In genomic region chr9:36916362-36916761, GRCm38 (mm10) we compare ENCODE assay signal across 8 mouse cellular contexts.
DNase-seq lines count a peak whose midpoint lies in the region; ATAC-seq and TF ChIP-seq lines count a peak whose summit lies in the region.

No protein-coding gene starts in this region.

- peak; percentile 91 for TF ChIP-seq CTCF in G1E (IDR thresholded peaks at IDR 0.05; ENCODE audit: low read depth, low read length)

- H3K27ac ChIP-seq in lung, embryonic 16.5 days (ENCODE audit: low read length), result peak overlapping the region; percentile 82

- peak; percentile 33 for DNase-seq in G1E (ENCODE audit: low spot score)
- peak; percentile 82 to 87 for DNase-seq in cerebellum, adult 18-20 months
- peak; percentile 83 for DNase-seq in forelimb bud, embryonic 11.5 days (ENCODE audit: low read depth, low spot score)
- DNase-seq in heart, postnatal 4 days, result peak; percentile 86
- DNase-seq in layer of hippocampus, adult 18-20 months (ENCODE audit: low spot score in 2 of 2), result peak; percentile 77 to 93
- DNase-seq in ovary, postnatal 14 days (ENCODE audit: low spot score), result peak; percentile 69
- peak; percentile 43 to 47 for DNase-seq in thymus, postnatal 36 days

- peak overlapping the region; percentile 42 for H3K4me2 ChIP-seq in lung, embryonic 16.5 days (ENCODE audit: low read depth, low read length)

- H3K27me3 ChIP-seq in G1E (ENCODE audit: insufficient read depth, low read length), result peaks cover 3% of the 10 kb centered on the region; the same call in 1 of the 2 replicates
- H3K27me3 ChIP-seq in lung, embryonic 16.5 days (ENCODE audit: control insufficient read depth, insufficient read depth, low read depth, low read length), result no peaks in the 10 kb centered on the region

- 4% methylated on average over 6 of the region's 6 CpGs for WGBS in lung, embryonic 16.5 days

- no peak overlapping the region for H3K4me3 ChIP-seq in G1E (ENCODE audit: low read depth, low read length)
- no peak overlapping the region for H3K4me3 ChIP-seq in lung, embryonic 16.5 days (ENCODE audit: low read length)

- peak overlapping the region; percentile 32; the same call in 1 of the 2 replicates for H3K9ac ChIP-seq in lung, embryonic 16.5 days (ENCODE audit: low read length)

- no peaks in the 10 kb centered on the region for H3K36me3 ChIP-seq in G1E (replicated peaks)
- H3K36me3 ChIP-seq in lung, embryonic 16.5 days (ENCODE audit: control insufficient read depth, insufficient read depth, low read length), result no peaks in the 10 kb centered on the region

- ATAC-seq in G1E (ENCODE audit: extremely low read depth, insufficient number of reproducible peaks, low FRiP score, poor library complexity, severe bottlenecking), result no peak; the same call in 1 of the 2 replicates
- ATAC-seq in lung, embryonic 16.5 days (ENCODE audit: low read depth), result peak; percentile 76

- H3K4me1 ChIP-seq in G1E (ENCODE audit: insufficient read depth, low read depth, low read length), result no peaks in the 10 kb centered on the region
- peaks cover 9% of the 10 kb centered on the region; the same call in 1 of the 2 replicates for H3K4me1 ChIP-seq in lung, embryonic 16.5 days (replicated peaks; ENCODE audit: control insufficient read depth, insufficient read depth, low read length)

- H3K9me3 ChIP-seq in G1E (replicated peaks), result no peaks in the 10 kb centered on the region
- H3K9me3 ChIP-seq in lung, embryonic 16.5 days (ENCODE audit: control insufficient read depth, low read length), result no peaks in the 10 kb centered on the region

Comparison
In these comparisons a context has a peak if more than half of its experiments do, and no peak if none do; other contexts are left out.
1. DNase-seq: peak in every context shown above with its lines; median percentile 86 in heart, postnatal 4 days; 85 in layer of hippocampus, adult 18-20 months; 84 in cerebellum, adult 18-20 months; 83 in forelimb bud, embryonic 11.5 days; 69 in ovary, postnatal 14 days; 45 in thymus, postnatal 36 days; 33 in G1E.